Mouse (Mus musculus) adrenal gland, postnatal 36 days (tissue): ENCODE measurements around the gene Snrnp25. TPM values are rescaled to one million over a fixed set of nuclear protein-coding genes. Genes with fewer than 3 reads are reported as not detected.
"Not testable (repeated sequence)": the region's sequence is repeated elsewhere in the genome, so short reads cannot be mapped to it uniquely, and the experiment has no call there.

ENCODE experiments used
- DNase-seq, 2 experiments: peaks; one replicate each; pipeline ENCODE4 v3.0.0; 2021; ENCODE audit warnings: mixed read lengths in 1 of 2
- total RNA-seq, 2 experiments: library from RNA; stranded (reverse); gene quantifications; 2 replicates each; pipeline ENCODE4 v1.2.3; 2021

Gene Snrnp25
- total RNA-seq, 2 experiments from 2014 or later, result 14.8 to 19.4 TPM

- DNase-seq, result no peak
These were observed 11.1 kb upstream of the Snrnp25 start for GRCm38 (mm10) chr11:32194086-32194485.

- no peak for DNase-seq
These were observed 10.6 kb upstream of the Snrnp25 start for GRCm38 (mm10) chr11:32194626-32195025.

DNA sequence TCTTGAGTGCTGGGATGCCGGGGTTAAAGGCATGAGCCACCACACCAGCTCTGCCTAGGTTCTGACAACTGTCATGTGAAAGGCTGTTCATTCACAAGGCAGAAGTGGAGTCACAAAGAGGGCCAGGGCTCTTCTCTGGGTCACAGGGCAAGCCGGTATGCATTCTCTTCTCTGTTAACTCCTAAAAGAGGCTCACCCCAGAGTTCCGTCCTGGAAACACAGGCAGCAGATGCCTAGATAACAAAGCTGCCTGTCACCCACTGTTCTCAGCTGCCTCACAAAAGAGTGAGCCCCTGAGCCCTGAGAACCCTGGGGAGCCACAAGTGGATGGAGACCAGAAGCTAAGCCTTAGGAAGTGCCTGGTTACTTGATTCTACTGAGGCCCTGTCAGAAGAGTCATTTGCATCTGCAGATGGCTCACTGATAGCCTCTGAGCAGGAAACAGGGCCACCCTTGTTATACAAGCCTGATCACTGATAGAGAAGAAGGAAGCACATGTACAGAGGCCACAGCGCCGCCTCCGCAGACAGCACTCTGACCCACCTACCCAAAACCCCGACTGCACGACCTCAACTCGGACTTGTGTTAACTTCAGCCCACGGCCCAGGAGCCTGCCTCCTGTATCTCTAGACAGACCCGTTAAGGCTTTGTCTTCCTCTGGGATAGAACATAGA is 9.2 kb upstream of the Snrnp25 start:
- no peak for DNase-seq

GRCm38 (mm10) chr11:32196727-32197126 is 8.5 kb upstream of the Snrnp25 start:
- no peak for DNase-seq

DNA sequence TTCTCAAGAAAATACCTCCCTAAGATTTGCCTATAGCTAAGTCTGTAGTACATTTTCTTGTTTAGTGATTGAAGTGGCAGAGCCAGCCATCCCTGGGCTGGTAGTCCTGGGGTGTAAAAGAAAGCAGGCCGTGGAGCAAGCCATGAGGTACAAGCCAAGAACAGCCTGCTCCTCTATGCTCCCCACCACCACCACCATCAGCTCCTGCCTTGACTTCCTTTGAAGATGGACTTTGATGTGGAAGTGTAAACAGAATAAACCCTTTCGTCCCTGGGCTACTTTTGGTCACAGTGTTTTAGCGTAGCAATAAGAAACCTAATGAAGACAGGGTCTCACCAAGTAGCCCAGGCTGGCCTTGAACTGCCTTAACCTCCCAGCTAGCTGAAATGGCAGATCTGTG is 7.4 kb upstream of the Snrnp25 start:
- DNase-seq, result no peak

- DNase-seq, result no peak
These were observed 6.8 kb upstream of the Snrnp25 start for GRCm38 (mm10) chr11:32198256-32198955.

DNA sequence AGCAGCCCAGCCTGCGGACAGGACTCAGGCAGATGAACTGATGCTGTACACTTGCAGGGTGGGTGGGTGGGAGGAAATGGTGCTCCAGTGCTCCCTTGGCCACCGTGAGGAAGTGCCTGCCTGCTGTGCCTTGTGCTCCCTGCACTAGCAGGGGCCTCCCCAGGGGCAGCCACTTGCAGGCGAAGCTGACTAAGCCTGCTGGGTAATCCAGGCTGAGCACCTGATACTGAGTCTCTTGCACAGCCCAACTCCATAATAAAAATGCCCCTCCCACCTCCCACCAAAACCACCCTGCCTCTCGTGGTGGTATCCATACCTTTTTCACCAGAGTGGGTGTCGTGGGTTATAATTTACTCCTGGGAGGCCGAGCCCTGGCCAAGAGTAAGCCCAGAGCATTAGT is 6.0 kb upstream of the Snrnp25 start:
- DNase-seq, result no peak

- DNase-seq, result peak; percentile 46 to 53
These were observed 5.1 kb upstream of the Snrnp25 start, which contains the start of gene Il9r for GRCm38 (mm10) chr11:32200075-32200601. Gene Il9r (minus strand): TSS chr11:32200279.

- DNase-seq, result not testable (repeated sequence)
These were observed 4.2 kb upstream of the Snrnp25 start for GRCm38 (mm10) chr11:32200992-32201391.

DNA sequence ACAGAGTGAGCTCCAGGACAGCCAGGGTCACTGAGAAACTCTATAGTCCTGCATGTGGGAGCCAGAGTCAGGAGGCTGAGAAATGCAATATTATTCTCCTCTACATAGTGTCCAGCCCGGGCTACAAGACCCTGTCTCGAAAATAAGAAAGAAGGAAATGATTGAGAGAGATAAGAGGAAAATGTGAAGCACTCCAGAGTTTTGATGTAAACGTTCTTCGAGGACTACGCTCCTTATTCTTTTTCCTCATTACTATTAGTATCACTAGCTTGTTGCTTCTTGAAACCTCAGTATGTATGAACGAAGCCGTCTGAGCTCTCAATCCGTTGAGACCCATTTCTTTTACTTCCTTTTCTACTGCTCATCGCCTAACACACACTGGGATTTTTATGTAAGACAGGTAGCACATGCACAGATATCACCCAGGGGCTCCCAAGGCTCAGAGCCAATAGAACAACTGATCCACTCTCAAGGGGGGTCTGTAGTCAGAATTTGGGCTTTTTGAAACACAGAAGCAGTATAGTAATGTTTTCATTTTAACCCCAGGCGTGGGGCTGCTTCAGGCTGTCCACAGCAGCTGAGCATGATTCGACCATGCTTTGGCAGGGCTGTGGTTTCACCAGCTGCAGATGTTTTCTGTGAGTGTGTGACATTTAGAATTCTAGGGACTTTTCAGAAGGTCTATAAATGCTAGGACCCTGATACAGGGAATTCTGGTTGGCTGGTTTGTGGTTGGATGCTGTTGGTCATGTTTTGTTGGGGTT is 3.1 kb upstream of the Snrnp25 start:
- no peak for DNase-seq

DNA sequence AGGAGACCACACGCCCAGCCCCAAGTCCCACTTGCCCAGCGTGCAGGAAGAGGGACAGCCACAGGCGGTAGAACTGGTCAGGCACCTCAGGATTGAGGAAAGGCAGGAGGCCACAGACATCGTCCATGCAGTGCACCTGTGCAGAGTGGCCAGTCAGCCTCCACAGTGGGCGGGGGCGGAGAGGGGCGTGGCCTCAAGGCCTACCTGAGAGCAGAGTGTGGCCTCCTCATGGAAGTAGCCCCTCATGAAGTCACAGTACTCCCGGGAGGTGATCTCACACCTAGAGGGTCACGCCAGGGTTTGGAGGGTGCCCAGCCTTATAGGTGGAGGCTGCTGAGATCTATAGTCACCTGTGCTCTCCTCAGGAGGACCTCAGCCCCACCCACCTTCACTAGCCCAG is 5.4 kb downstream of the Snrnp25 start:
- no peak for DNase-seq

DNA sequence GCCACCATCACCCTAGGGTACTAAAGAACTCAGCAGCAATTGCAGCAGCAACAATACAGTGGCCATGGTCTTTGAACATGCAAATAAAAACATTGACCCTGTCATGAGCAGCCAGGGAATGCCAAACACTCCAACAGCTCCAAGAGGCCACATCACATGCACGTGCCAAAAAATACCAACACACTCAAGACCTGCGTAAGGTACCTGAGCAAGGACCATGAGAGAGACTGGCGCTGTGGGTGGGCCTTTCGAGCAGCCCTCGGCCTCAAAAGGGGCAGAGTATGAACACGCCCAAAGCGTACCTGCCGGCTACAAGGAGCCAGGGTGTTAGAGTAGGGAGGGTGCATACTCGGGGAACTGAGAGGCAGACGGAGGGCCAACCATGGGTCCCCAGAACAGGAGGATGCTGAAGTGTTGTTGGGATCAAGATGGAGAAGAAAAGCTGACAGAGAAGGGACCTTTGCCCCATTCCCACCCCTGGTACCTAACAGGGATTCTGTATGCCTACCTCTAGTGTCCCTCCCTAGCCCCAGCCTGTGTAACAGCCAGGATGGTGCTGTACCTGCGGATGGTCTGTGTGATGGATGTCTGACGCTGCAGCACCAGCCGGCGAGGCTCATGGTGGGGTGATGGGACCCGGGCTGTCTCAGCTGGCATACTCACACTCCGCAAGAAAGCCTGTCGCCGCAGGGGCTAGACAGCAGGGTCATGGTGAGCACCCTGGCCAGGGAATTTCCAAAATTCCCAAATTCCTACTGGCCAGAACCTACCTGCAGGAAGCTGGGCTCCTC is 10.4 kb downstream of the Snrnp25 start:
- DNase-seq, result no peak

DNA sequence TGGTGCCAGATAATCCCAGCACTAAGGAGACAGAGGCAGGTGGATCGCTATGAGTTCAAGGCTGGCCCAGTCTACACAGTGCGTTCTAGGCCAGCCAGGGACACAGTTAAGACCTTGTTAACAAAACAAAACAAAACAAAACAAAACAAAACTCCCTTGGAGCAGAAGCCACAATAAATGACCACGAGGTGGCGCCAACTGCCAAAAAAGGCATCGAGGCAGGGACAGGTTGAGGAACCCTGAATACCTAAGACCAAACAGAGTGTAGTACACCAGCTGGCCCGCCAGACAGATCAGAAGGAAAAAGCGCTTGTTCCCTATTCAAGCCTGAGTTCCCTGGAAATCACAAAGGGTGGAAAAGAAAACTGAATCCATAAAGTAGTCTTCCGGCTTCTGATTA is 11.6 kb downstream of the Snrnp25 start:
- DNase-seq, result peak; percentile 77 to 80

- DNase-seq, result no peak
These were observed 13.4 kb downstream of the Snrnp25 start for GRCm38 (mm10) chr11:32218501-32219050.

DNA sequence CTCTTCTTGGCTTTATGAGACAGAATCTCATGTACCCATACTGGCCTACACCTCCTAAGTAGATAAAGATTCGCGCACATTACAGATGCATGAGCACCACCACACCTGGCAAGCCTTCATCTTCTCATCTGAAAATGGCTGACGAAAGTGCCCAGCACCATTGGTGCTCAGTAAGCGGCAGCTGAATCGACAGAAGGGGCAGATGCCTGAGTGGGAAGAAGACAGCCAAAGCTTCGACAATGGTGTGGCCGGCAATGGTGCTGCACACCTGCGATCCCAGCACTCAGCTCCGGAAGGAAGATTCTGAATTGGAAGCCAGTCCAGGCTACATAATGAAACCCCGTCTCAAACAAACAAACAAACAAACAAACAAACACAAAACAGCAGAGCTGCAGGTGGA is 14.1 kb downstream of the Snrnp25 start:
- DNase-seq, result no peak

DNA sequence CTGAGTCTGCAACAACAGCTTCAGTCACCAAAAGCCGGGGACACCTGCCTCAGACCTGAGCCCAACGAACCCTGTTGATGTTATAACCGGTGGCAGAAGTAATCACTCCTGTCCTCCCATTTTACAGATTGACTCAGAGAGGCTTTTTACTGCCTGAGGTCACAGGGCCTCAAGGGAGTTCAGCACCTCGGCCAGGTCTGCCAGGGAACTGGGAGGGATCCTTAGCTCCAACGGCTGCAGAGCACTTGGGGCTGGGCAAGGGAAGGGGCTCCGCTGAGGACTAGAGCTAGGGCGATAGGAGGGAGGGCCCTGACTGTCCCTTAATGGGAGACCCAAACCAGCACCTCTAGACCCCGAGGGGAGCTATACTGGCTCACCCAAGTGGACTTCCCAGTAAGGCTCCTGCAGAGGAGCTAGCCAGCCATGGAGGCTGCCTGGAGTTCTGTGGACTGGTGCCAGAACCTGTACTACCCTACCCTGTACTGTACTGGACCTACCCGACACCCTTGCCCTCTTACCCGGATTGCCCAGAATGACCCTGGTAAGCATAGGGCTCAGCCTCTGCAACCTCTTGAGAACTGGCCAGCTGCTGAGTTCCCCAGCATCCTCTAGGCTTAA is 15.5 kb downstream of the Snrnp25 start:
- no peak for DNase-seq

- DNase-seq, result peak; percentile 60 to 80
These were observed 16.2 kb downstream of the Snrnp25 start for GRCm38 (mm10) chr11:32221225-32221950.

GRCm38 (mm10) chr11:32221951-32222409 is 16.8 kb downstream of the Snrnp25 start, which contains the start of gene Rhbdf1:
Gene Rhbdf1 (minus strand): TSS chr11:32222300.
- peak; percentile 83 to 89 for DNase-seq

DNA sequence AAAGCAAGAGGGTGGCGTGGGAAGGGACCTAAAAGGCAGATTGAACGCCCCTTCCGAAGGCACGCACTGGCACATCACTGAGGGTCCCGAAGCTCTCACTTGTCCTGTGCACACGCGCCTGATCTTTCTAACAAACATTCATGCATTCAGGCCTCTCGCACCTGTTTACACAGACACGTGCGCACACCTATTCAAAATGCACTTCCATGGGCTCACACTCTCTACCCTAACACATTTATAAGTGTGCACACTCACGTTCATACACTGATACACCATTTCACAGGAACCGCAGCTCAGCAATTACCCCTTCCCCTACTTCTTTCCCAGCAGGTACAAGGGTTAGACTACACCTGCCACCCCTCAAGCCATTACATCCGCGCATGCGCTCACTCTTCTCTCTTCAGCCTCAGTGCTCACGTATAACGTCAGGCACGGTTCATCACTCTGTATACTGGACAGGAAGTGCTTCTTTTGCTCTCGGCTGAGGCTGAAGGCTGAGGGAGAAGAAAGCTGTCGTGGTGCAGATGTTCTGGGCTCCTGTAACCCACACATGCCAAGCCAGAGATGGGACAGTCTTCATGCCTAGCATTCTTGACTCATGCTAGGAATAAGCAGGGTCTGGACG is 17.5 kb downstream of the Snrnp25 start:
- no peak for DNase-seq
